Mouse (Mus musculus) embryonic facial prominence, embryonic 11.5 days (tissue): ENCODE results near the gene Rora. TPM values are rescaled to one million over a fixed set of nuclear protein-coding genes. Genes with fewer than 3 reads are reported as not detected.

Experiments
- ATAC-seq: fragments of 200-750 bp; cut with Nextera tagmentation; replicated peaks from 2 replicates; pipeline ENCODE4 v1.8.0; 2017; ENCODE audit warnings: low read depth; ENCODE audit not compliant: insufficient number of reproducible peaks, low FRiP score, low TSS enrichment
- DNase-seq: peaks from one replicate; pipeline ENCODE4 v3.0.0-alpha.2; 2015; ENCODE audit warnings: low spot score
- H3K27ac ChIP-seq: fragments of 300-500 bp; sonication (generic); replicated peaks from 2 replicates; pipeline ENCODE4 v1.5.1; 2014; ENCODE audit warnings: mild to moderate bottlenecking, low read depth, low read length, control low read depth
- H3K27me3 ChIP-seq: fragments of 300-500 bp; sonication (generic); 2 replicates; pipeline ENCODE4 v1.6.1; 2014; ENCODE audit warnings: mild to moderate bottlenecking, low read length, moderate library complexity, mixed read lengths; ENCODE audit not compliant: control insufficient read depth, insufficient read depth
- H3K36me3 ChIP-seq: fragments of 300-500 bp; sonication (generic); replicated peaks from 2 replicates; pipeline ENCODE4 v1.6.1; 2014; ENCODE audit warnings: low read depth, mild to moderate bottlenecking, low read length, moderate library complexity, mixed read lengths; ENCODE audit not compliant: control insufficient read depth, insufficient read depth
- H3K4me1 ChIP-seq: fragments of 300-500 bp; sonication (generic); 2 replicates; pipeline ENCODE4 v1.6.1; 2014; ENCODE audit warnings: low read length, mixed read lengths; ENCODE audit not compliant: control insufficient read depth, insufficient read depth
- H3K4me2 ChIP-seq: fragments of 300-500 bp; sonication (generic); 2 replicates; pipeline ENCODE4 v1.6.1; 2014; ENCODE audit warnings: low read depth, mild to moderate bottlenecking, control low read depth, low read length, moderate library complexity
- H3K4me3 ChIP-seq: fragments of 300-500 bp; sonication (generic); 2 replicates; pipeline ENCODE4 v1.5.1; 2014; ENCODE audit warnings: low read depth, low read length, control low read depth
- H3K9ac ChIP-seq: fragments of 300-500 bp; sonication (generic); replicated peaks from 2 replicates; pipeline ENCODE4 v1.6.1; 2014; ENCODE audit warnings: mild to moderate bottlenecking, control low read depth, low read length
- H3K9me3 ChIP-seq: fragments of 300-500 bp; sonication (generic); replicated peaks from 2 replicates; pipeline ENCODE4 v1.6.1; 2016; ENCODE audit warnings: mild to moderate bottlenecking, low read length, inconsistent platforms, mixed read lengths; ENCODE audit not compliant: control insufficient read depth
- WGBS: fragments of 180-500 bp; shearing (Covaris S2); extraction: QIAGEN DNeasy Blood & Tissue Kit; methylation state at CpG from one replicate; pipeline ENCODE4 v1.1.7; 2014; 5-methylcytosine and 5-hydroxymethylcytosine counted together
- polyA plus RNA-seq: library from polyadenylated mRNA; unstranded; fragments of >200 nt; fragmentation: Nextera tagmentation; extraction: Ambion mirVana; gene quantifications from 2 replicates; pipeline ENCODE4 v1.2.1, GENCODE M21; 2014

Gene Rora
- polyA plus RNA-seq, 1 experiment from 2014 or later, result 5.7 TPM

DNA sequence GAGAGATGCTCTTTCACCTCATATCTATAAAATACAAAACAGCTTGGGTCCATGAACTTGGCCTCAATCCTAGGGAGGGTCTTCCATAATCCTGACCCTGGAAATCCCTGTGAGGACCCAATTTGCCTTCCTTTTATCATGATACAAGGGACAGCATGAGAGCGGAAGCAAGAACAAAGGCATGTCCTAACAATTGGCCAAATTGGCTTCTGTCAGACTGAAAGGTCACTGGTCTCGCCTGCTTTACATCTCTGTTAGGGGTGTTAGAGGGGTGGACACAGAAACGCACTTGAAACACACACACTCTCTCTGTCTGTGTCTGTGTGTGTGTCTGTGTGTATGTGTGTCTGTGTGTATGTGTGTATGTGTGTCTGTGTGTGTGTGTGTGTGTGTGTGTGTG lies 332.2 kb downstream of the Rora start:
- Histone ChIP-seq H3K9me3 (no peaks in the 10 kb centered on the region), H3K4me1 (no peaks in the 10 kb centered on the region; the same call in 1 of the 2 replicates), H3K27ac (no peak overlapping the region), H3K27me3 (no peaks in the 10 kb centered on the region), H3K4me3 (no peak overlapping the region), H3K4me2 (no peak overlapping the region), H3K9ac (no peak overlapping the region), H3K36me3 (no peaks in the 10 kb centered on the region)
- ATAC-seq (no peak), DNase-seq (no peak)
- 51% methylated on average over 3 of the region's 3 CpGs for WGBS

DNA sequence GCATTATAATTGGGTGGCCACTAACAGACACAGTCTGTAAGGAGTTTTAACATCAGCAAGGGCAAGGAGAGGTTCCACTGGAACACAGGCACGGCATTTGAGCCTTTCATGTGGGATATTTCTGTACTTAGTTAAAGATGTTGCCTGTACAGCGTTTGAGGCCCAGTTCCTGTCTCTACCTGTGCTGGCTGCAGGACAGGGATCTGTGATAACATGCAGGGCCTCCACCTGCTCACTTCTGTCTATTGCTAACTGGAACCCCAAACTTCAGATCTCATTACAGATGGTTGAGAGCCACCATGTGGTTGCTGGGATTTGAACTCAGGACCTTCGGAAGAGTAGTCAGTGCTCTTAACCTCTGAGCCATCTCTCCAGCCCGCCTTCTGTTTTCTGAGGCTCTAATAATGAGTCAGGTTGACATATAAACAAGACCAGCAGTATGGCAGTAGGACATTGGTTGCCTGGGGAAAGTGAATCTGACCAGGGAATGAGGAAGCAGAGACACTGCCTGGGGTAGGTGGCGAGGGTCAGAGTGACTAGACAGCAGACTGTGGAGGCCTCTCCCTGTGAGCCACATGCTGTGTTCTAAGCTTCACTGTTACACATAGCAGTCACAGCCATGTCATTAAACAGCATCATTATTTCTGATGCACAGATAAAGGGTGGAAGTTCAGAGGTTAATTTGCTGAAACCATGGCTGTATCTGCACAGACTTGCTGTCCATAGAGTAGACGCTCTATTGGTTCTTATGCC lies 333.9 kb downstream of the Rora start:
- Histone ChIP-seq H3K4me1 (no peaks in the 10 kb centered on the region; the same call in 1 of the 2 replicates), H3K4me3 (no peak overlapping the region), H3K27ac (no peak overlapping the region), H3K36me3 (no peaks in the 10 kb centered on the region), H3K9me3 (no peaks in the 10 kb centered on the region), H3K9ac (no peak overlapping the region), H3K27me3 (no peaks in the 10 kb centered on the region), H3K4me2 (no peak overlapping the region)
- DNase-seq (no peak), ATAC-seq (no peak)
- 77% methylated on average over 6 of the region's 6 CpGs for WGBS

- no peak for DNase-seq
- H3K27me3 ChIP-seq, result no peaks in the 10 kb centered on the region
Measured at GRCm38 (mm10) chr9:68988162-68988911, 334.8 kb downstream of the Rora start.

GRCm38 (mm10) chr9:68989885-68990449 lies 336.4 kb downstream of the Rora start:
- 75% methylated on average over 7 of the region's 7 CpGs for WGBS
- Histone ChIP-seq H3K9ac (no peak overlapping the region), H3K27me3 (no peaks in the 10 kb centered on the region), H3K36me3 (no peaks in the 10 kb centered on the region), H3K9me3 (no peaks in the 10 kb centered on the region), H3K4me3 (no peak overlapping the region), H3K4me2 (no peak overlapping the region), H3K27ac (no peak overlapping the region), H3K4me1 (no peaks in the 10 kb centered on the region)
- DNase-seq, result no peak
- no peak for ATAC-seq

More at GRCm38 (mm10) chr9:68988162-68988911, 334.8 kb downstream of the Rora start:
- H3K27ac ChIP-seq, result no peak overlapping the region
- no peak overlapping the region for H3K4me2 ChIP-seq
- no peaks in the 10 kb centered on the region for H3K9me3 ChIP-seq
- no peak overlapping the region for H3K9ac ChIP-seq
- 78% methylated on average over 13 of the region's 13 CpGs for WGBS
- H3K4me1 ChIP-seq, result no peaks in the 10 kb centered on the region; the same call in 1 of the 2 replicates
- no peaks in the 10 kb centered on the region for H3K36me3 ChIP-seq
- no peak for ATAC-seq
- no peak overlapping the region for H3K4me3 ChIP-seq

DNA sequence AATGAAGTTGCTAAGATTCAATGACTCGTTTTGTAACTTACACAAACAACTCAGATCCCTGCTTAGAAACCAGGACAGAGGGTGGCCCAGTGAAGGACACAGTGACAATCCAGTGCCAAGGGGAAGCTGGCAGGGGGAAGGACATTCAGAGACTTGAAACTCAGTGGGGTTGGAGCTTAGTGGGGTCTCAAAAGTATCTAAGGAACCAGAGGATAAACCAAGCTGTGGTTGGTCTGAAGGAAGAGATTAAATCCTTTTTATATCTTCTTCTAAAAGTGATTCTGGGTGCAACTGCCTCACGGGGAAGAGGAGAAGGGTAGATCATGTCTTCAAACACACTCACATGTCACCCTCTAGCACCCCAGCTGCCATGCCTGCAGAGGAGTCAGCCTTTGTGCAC lies 340.3 kb downstream of the Rora start:
- DNase-seq, result no peak
- ATAC-seq, result no peak
- 63% methylated on average over 2 of the region's 2 CpGs for WGBS
- no peak overlapping the region for H3K27ac ChIP-seq
- no peak overlapping the region for H3K9ac ChIP-seq
- no peak overlapping the region for H3K4me3 ChIP-seq
- H3K4me2 ChIP-seq, result no peak overlapping the region
- no peaks in the 10 kb centered on the region for H3K9me3 ChIP-seq
- H3K4me1 ChIP-seq, result no peaks in the 10 kb centered on the region
- H3K27me3 ChIP-seq, result no peaks in the 10 kb centered on the region
- no peaks in the 10 kb centered on the region for H3K36me3 ChIP-seq

DNA sequence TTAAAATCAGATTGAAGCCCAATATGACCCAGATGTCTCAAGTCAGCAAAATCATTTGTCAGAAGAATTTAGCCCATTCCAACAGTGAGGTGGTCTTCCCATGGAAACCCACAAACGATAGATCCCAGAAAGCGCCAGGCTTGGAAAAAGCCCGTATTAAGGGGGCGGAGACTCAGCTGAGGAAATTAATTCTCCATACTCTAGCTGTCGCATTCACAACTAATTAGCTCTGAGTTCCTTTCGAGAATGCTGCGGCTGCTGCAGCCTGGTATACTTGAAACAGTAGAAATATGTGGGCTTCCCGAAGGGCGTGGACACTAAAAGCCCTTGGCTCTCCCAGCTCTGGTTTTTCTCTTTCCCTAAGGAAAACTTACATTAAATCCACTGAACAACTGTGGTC lies 345.4 kb downstream of the Rora start:
- H3K4me3 ChIP-seq, result no peak overlapping the region
- no peaks in the 10 kb centered on the region for H3K36me3 ChIP-seq
- no peaks in the 10 kb centered on the region; the same call in 1 of the 2 replicates for H3K4me1 ChIP-seq
- ATAC-seq (no peak), DNase-seq (peak; percentile 36)
- no peak overlapping the region for H3K9ac ChIP-seq
- no peaks in the 10 kb centered on the region for H3K9me3 ChIP-seq
- no peaks in the 10 kb centered on the region for H3K27me3 ChIP-seq
- whole genome bisulfite sequencing, result 67% methylated on average over 9 of the region's 9 CpGs
- no peak overlapping the region for H3K4me2 ChIP-seq
- H3K27ac ChIP-seq, result no peak overlapping the region

DNA sequence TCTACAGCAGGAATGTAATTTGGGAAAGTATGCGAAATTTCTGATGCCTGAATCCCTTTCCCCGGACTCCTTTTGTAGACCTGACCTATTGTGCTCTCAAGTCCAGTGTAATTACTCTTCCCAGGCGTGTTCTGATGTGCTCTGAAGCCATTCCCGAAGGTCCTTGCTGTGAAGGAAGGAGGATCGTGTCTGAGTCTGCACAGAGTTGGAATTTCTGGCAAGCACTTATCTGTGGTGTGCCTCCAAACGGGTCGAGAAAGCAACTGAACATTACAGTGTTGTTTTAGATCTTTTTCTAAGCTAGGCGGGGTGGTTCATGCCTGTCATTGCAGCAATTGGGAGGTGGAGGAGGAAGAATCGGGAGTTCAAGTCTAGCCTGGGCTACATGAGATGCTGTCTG lies 350.9 kb downstream of the Rora start:
- H3K4me1 ChIP-seq, result no peaks in the 10 kb centered on the region; the same call in 1 of the 2 replicates
- H3K4me3 ChIP-seq, result no peak overlapping the region
- H3K27me3 ChIP-seq, result no peaks in the 10 kb centered on the region
- ATAC-seq, result no peak
- no peaks in the 10 kb centered on the region for H3K36me3 ChIP-seq
- DNase-seq, result no peak
- no peak overlapping the region for H3K27ac ChIP-seq
- 80% methylated on average over 9 of the region's 9 CpGs for WGBS
- H3K9me3 ChIP-seq, result no peaks in the 10 kb centered on the region
- H3K4me2 ChIP-seq, result no peak overlapping the region
- H3K9ac ChIP-seq, result no peak overlapping the region

DNA sequence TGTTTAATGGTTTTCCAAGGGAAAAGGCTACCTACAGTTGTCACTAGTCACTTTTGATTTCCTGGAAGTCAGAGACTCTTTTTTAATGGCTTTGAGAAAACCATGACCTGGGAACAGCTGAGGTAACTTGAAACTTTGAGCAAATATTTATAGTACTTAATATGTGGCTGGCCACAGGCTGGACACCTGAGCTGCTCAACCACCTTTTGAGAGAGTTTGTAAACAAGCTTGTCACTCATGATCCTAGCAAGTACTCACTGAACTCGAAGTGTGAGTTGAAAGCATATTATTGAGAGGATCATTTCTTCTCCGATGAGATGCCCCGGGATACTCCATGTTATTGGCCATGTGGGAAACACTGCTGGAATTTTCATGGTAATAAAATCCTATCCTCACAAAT lies 353.1 kb downstream of the Rora start:
- peak; percentile 36 for DNase-seq
- no peaks in the 10 kb centered on the region for H3K36me3 ChIP-seq
- H3K9ac ChIP-seq, result no peak overlapping the region
- H3K4me3 ChIP-seq, result no peak overlapping the region
- H3K4me2 ChIP-seq, result no peak overlapping the region
- no peak for ATAC-seq
- H3K27ac ChIP-seq, result no peak overlapping the region
- 50% methylated on average over 3 of the region's 3 CpGs for WGBS
- H3K4me1 ChIP-seq, result no peaks in the 10 kb centered on the region; the same call in 1 of the 2 replicates
- no peaks in the 10 kb centered on the region for H3K9me3 ChIP-seq
- H3K27me3 ChIP-seq, result no peaks in the 10 kb centered on the region
